Mouse (Mus musculus): ENCODE data around the gene Ppfia4. TPM values are rescaled to one million over a fixed set of nuclear protein-coding genes. Genes with fewer than 3 reads are reported as not detected.

The Ppfia4 gene
- polyA plus RNA-seq, 1 experiment = 8.9 TPM

DNA sequence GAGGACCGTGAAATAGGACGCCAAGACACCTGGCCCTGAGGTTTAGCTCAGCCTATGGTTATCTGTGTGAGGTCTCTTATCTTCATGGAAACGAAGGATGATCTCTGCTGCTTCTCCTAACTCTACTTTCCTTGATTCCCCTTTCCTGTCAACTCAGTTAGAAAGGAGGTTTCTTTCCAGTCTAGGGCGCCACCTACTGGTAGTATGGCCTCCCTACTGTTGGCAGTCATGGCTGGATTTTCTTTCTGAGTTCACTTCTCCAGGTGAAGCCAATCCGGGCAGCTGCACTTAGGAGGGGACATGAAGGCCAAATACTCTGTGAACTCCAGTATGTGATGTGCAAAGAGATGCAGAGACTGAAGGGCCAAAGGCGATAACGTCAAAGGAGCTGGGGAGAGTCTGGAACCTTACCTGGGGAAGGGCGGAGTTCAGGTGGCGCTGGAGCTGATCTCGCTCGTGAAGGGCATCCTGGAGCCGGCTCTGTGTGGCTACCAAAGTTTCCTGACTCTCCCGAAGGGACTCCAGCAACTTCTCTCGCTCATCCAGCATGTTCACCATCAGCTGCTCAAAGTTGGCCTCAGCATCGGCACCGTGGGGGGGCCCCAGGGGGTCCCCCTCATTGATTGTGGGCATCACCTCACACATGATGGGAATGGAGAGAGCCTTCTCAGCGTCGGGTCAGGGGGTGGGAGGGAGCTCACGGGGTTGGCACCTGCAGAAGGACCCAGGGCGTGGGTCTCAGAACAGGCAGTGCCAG is 671 bp downstream of the Ppfia4 start:
- Histone ChIP-seq H3K4me1 (ENCODE audit: control insufficient read depth, insufficient read depth, insufficient read length, low read length) (peaks cover 3% of the 10 kb centered on the region), H3K4me3 (ENCODE audit: low read depth, low read length) (no peak overlapping the region), H3K27ac (ENCODE audit: insufficient read depth, low read depth, low read length) (no peak overlapping the region), H3K36me3 (ENCODE audit: control insufficient read depth, insufficient read depth, low read length) (no peaks in the 10 kb centered on the region), H3K27me3 (ENCODE audit: control insufficient read depth, insufficient read depth, low read length) (no peaks in the 10 kb centered on the region)
- TF ChIP-seq POLR2A (IDR thresholded peaks at IDR 0.05; ENCODE audit: low read depth, low read length) = no peak
- TF ChIP-seq CTCF (IDR thresholded peaks at IDR 0.05; ENCODE audit: extremely low read depth, insufficient read length, insufficient replicate concordance, low read depth, low read length) = peak; percentile 59; the same call in 1 of the 2 replicates
- WGBS = 37% methylated on average over 20 of the region's 20 CpGs

DNA sequence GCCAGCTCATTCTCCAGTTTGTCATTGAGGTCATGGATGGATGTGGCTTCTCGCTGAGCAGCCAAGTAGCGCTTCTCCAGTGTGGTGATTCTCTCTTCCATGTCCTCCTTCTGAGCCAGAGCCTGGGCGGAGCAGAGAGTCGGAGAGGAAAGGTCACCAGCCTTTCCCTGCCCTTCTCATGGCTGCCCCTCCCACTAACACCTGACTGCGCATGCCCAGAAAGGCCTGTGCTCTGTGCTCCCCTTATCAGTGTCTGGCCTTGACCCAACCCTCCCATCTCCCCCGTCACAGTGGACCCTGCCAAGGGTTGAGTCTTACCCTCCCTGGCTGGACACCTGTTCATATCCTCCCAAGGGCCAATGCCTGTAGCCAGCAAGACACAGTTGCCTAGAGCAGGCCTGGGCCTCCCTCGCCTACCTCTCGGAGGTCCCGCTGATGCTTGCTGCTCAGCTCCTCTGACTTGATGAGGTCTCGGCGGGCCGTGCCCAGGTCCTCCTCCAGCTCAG is 5.8 kb downstream of the Ppfia4 start:
- H3K4me3 ChIP-seq (ENCODE audit: low read depth, low read length) = no peak overlapping the region
- H3K4me1 ChIP-seq (ENCODE audit: control insufficient read depth, insufficient read depth, insufficient read length, low read length) = peaks cover 10% of the 10 kb centered on the region
- no peak for TF ChIP-seq POLR2A (IDR thresholded peaks at IDR 0.05; ENCODE audit: low read depth, low read length)
- no peaks in the 10 kb centered on the region for H3K36me3 ChIP-seq (ENCODE audit: control insufficient read depth, insufficient read depth, low read length)
- H3K27me3 ChIP-seq (ENCODE audit: control insufficient read depth, insufficient read depth, low read length) = no peaks in the 10 kb centered on the region
- WGBS = 79% methylated on average over 12 of the region's 12 CpGs
- no peak overlapping the region for H3K27ac ChIP-seq (ENCODE audit: insufficient read depth, low read depth, low read length)

DNA sequence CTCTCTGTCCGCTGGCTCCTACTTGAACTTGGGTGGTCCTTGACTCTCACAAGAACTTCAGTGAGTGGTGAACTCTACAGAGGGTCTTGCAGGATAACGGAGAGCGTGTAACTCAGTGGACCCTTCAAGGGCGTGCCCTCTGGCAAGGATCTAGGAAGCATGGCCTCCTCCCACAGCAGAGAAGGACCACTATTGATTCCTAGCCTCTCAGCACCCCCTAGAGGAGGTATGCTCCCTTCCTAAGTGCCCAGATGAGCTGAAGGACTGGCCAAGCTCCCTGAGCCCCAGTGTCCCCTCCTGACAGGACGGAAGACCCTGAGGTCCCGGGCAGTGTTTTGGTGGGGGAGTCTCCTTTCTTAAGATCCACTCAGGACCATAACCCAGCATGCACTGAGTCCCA is 10.1 kb downstream of the Ppfia4 start:
- TF ChIP-seq CTCF (IDR thresholded peaks at IDR 0.05; ENCODE audit: extremely low read depth, insufficient read length, insufficient replicate concordance, low read depth, low read length) (no peak), POLR2A (IDR thresholded peaks at IDR 0.05; ENCODE audit: low read depth, low read length) (no peak)
- Histone ChIP-seq H3K4me3 (ENCODE audit: low read depth, low read length) (no peak overlapping the region), H3K4me1 (ENCODE audit: control insufficient read depth, insufficient read depth, insufficient read length, low read length) (peaks cover 10% of the 10 kb centered on the region), H3K27ac (ENCODE audit: insufficient read depth, low read depth, low read length) (no peak overlapping the region), H3K36me3 (ENCODE audit: control insufficient read depth, insufficient read depth, low read length) (no peaks in the 10 kb centered on the region), H3K27me3 (ENCODE audit: control insufficient read depth, insufficient read depth, low read length) (no peaks in the 10 kb centered on the region)
- WGBS = 75% methylated on average over 6 of the region's 6 CpGs

DNA sequence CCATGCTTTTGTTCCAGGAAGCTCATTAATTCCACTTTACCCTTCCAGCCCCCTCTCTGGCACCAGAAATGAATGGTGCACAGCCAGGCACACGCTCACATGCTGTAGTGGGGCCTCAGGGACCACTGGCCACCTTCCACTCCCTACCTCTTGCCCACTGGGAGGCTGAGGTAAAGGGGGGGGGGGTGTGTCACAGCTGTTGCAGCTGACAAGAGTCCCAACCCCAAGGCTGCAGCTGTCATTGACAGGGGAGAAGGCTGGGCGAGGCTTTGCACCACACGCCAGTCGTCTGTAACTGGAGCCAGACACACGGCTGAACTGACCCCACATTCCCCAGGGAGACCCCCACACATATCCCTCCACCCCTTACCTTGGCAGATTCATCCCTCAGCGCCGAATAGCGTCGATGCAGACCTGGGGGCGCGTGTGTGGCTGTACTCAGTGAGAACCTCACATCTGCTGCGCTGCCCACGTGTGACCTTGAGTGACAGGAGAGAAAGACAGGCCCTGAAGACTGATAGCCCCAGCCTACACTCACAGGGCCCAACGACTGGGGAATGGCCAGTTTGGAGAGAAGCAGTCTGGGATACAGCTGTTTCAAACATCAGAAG is 11.9 kb downstream of the Ppfia4 start:
- TF ChIP-seq CTCF (IDR thresholded peaks at IDR 0.05; ENCODE audit: extremely low read depth, insufficient read length, insufficient replicate concordance, low read depth, low read length) (no peak), POLR2A (IDR thresholded peaks at IDR 0.05; ENCODE audit: low read depth, low read length) (no peak)
- Histone ChIP-seq H3K27ac (ENCODE audit: insufficient read depth, low read depth, low read length) (no peak overlapping the region), H3K4me1 (ENCODE audit: control insufficient read depth, insufficient read depth, insufficient read length, low read length) (no peaks in the 10 kb centered on the region), H3K4me3 (ENCODE audit: low read depth, low read length) (no peak overlapping the region), H3K36me3 (ENCODE audit: control insufficient read depth, insufficient read depth, low read length) (no peaks in the 10 kb centered on the region), H3K27me3 (ENCODE audit: control insufficient read depth, insufficient read depth, low read length) (no peaks in the 10 kb centered on the region)
- WGBS = 70% methylated on average over 14 of the region's 14 CpGs

DNA sequence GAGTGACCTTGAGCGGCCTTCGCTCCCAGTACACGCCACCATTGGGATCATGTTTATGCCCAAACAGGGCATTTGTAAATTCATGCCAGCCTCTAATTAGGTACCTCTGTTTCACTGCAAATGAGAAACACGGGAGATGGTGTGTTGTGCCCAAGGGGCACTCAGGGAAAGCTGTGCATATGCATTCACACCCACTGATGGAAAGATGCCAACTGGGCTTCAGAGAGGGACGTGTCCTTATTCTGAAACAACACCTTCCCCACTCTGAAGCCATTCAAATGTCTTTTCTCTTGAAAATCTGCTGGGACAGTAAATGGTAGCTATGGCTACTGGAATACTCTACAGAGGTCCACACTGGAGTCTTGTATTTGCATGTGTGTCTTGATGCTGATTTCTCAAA is 14.5 kb downstream of the Ppfia4 start:
- 78% methylated on average over 5 of the region's 5 CpGs for WGBS
- Histone ChIP-seq H3K4me3 (ENCODE audit: low read depth, low read length) (no peak overlapping the region), H3K36me3 (ENCODE audit: control insufficient read depth, insufficient read depth, low read length) (no peaks in the 10 kb centered on the region), H3K27me3 (ENCODE audit: control insufficient read depth, insufficient read depth, low read length) (no peaks in the 10 kb centered on the region), H3K27ac (ENCODE audit: insufficient read depth, low read depth, low read length) (no peak overlapping the region), H3K4me1 (ENCODE audit: control insufficient read depth, insufficient read depth, insufficient read length, low read length) (no peaks in the 10 kb centered on the region)
- TF ChIP-seq POLR2A (IDR thresholded peaks at IDR 0.05; ENCODE audit: low read depth, low read length) = no peak

DNA sequence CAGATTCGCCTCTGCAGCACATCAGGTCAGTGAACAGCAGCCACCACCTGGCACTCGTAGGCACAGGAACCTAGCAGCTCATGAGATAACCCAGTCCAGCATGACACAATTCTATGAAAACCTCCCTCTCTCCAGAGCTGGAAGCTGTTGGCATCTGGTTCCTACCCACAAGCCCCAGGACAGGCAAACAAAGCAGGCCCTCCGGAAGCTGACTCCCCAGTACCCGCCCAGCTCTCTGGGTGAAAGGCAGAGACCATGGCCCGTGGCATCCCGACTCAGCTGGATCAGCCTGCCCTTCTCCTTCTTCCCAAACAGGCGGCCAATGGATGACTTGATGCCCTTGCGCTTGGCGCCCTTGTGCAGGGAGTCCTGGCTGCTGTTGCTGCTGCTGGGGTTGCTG is 16.4 kb downstream of the Ppfia4 start:
- no peak overlapping the region for H3K27ac ChIP-seq (ENCODE audit: insufficient read depth, low read depth, low read length)
- H3K4me3 ChIP-seq (ENCODE audit: low read depth, low read length) = no peak overlapping the region
- TF ChIP-seq CTCF (IDR thresholded peaks at IDR 0.05; ENCODE audit: extremely low read depth, insufficient read length, insufficient replicate concordance, low read depth, low read length) (no peak), POLR2A (IDR thresholded peaks at IDR 0.05; ENCODE audit: low read depth, low read length) (no peak)
- WGBS = 89% methylated on average over 9 of the region's 9 CpGs
- H3K27me3 ChIP-seq (ENCODE audit: control insufficient read depth, insufficient read depth, low read length) = no peaks in the 10 kb centered on the region
- H3K4me1 ChIP-seq (ENCODE audit: control insufficient read depth, insufficient read depth, insufficient read length, low read length) = no peaks in the 10 kb centered on the region
- no peaks in the 10 kb centered on the region for H3K36me3 ChIP-seq (ENCODE audit: control insufficient read depth, insufficient read depth, low read length)

DNA sequence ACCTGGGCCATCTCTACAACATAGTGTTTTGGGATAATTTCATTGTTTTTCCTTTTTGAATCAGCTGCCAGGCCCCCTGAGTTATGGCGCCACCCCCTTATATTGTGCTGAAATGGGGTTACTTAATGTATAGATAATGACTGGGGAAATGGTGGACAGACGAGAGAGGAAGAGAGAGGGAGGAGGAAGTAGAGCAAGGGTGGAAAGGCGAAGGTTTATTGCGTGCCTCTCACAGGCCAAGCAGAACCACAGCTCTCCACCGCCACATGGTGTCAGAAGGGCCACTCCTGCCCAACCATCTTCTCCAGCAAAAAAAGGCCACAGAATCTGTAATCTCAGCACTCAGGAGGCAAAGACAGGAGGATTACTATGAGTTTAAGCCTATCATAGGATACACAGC is 17.5 kb downstream of the Ppfia4 start:
- H3K27me3 ChIP-seq (ENCODE audit: control insufficient read depth, insufficient read depth, low read length) = no peaks in the 10 kb centered on the region
- 74% methylated on average over 5 of the region's 5 CpGs for WGBS
- no peak overlapping the region for H3K27ac ChIP-seq (ENCODE audit: insufficient read depth, low read depth, low read length)
- H3K4me3 ChIP-seq (ENCODE audit: low read depth, low read length) = no peak overlapping the region
- H3K4me1 ChIP-seq (ENCODE audit: control insufficient read depth, insufficient read depth, insufficient read length, low read length) = no peaks in the 10 kb centered on the region
- TF ChIP-seq POLR2A (IDR thresholded peaks at IDR 0.05; ENCODE audit: low read depth, low read length) = no peak
- no peak for TF ChIP-seq CTCF (IDR thresholded peaks at IDR 0.05; ENCODE audit: extremely low read depth, insufficient read length, insufficient replicate concordance, low read depth, low read length)
- H3K36me3 ChIP-seq (ENCODE audit: control insufficient read depth, insufficient read depth, low read length) = no peaks in the 10 kb centered on the region

Measured in small intestine, adult 2 months (tissue).